Mouse (Mus musculus): ENCODE measurements around the gene Otos.

The Otos gene

GRCm38 (mm10) chr1:92648673-92649072 lies at the start of gene Otos:
Otos (minus strand) TSS chr1:92648841.
- peak; percentile 78 for DNase-seq (ENCODE audit: extremely low spot score, low spot score)

DNA sequence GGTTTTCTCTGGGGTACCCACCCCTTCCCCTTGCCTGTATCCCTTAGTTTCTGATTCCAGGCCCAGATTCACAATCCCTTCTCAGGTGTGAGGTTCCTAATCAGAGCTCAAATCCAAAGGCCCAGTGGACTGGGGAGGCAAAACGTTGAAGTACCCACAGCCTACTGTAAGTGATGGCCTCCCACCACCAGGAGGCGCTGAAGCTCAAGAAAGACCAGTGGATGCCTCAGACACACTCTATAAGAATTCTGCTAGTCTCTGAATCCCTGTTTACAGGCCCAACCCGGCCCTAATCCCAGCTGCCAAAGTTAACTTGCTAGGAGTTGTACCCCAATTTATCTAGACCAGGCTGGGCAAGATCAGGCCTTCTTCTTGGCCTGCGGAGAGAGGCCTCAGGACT lies 48.2 kb upstream of the Otos start:
- DNase-seq (ENCODE audit: extremely low spot score, low spot score) = peak; percentile 80

- no peak for DNase-seq (ENCODE audit: extremely low spot score, low spot score)
Measured at GRCm38 (mm10) chr1:92695751-92696150, 47.1 kb upstream of the Otos start.

DNA sequence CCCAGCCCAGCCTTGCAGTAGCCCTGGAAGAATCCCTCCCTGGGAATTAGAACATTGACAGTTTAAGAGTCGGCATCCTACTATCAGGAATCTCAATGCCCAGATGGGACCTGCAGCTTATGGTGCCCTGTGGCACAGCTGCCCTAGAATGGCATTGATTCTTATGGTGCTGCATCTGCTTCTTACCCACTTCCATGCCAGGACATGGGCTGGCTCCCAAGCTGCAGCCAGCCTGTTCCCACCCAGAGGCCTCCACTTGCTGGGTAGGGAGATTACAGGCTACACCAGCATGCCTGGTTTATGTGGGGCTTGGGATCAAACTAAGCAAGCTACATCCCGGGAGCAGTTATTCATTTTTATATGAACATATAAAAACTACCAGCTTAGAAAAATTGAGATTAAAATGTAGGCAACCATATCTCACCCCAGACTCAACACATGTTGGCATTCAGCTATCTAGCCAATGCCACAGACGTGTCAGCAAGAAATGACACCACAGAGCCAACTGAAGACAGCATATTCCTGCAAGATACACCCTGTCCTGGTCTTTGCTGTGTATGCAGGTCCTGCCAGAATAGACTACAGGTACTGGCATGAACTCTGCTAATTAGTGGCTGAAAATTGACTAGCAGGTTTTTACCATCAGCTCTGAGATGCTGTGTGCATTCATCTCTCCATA lies 42.7 kb upstream of the Otos start:
- no peak for DNase-seq (ENCODE audit: extremely low spot score, low spot score)

DNA sequence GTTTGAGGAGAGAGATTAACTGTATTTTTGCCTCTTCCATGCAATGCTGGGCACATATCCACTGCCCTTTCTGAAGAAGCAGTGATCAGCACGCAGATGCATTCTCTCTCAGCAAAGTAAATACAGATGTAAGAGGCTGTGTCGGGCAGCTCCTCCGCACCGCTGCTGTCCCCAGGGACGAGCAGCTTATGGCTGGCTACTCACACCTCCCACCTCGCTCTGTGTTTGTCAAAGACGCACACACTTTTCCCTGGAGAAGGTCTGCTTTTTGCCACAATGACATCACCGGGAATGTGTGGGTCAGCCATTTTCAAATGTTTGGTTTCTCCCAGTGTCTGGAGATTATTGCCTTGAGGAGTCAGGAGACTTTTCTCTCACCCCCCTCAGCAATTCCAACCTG lies 38.4 kb upstream of the Otos start:
- DNase-seq (ENCODE audit: extremely low spot score, low spot score) = no peak

DNA sequence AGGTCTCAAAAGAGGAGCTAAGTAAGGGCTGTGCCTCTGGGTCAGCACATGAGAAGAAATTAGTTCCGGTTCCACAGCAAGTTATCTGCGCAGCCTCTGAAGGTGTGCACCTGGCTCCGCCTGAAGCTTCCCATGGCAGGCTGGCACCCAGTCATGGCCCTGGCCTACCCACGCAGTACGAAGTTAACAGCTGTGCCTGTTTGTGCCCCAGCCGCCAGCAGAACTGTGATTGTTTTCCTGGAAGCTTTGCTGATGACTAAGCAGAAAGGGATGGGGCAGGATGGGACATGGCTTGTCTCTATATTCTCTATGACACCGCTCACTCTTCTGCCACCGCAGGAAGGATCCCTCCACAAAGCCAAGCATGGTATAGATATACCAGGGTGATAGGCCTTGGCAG lies 34.5 kb upstream of the Otos start:
- no peak for DNase-seq (ENCODE audit: extremely low spot score, low spot score)

DNA sequence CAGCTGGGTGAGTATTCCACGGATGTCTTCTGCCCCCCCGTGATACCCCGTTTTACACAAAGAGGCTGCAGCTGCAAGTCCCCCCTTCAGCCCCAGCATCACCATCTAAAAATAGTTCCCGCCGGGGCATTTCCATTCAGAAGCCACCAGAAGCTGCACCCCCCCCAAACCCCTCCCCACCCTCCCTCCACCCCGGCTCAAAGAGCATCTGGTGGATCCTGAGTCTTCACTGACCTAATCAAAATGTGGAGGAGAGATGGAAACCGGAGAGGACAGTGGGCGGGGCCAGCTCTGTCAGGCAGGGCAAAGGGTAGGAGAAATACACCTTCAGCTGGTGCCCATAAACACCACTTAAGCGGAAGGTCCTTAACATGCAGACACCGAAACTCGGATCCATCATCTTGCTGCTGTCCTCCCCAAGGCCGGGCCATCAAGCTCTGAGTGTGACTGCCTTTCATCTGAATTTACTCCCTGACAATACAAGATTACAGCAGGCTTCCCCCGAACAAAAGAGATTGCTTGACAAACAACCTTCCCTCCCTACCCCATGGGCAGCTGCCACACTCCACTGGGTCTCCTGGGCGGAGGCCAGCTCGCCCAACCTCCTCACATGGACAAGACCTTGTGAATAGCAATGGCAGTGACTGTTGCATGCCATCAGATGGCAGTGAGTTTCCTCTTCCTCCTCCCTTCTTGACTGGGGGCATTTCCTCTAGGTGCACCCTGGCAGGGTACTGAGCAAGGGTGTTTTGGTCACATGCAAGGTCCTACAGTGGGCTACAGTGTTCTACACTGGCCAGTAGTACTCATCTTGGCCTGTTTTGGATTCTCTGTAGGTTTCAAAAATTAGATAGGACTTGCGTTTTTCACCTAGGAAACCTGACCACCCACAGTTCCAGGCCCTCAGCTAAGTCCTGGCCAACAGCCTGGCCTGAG lies 32.3 kb upstream of the Otos start:
- DNase-seq (ENCODE audit: extremely low spot score, low spot score) = peak; percentile 42

DNA sequence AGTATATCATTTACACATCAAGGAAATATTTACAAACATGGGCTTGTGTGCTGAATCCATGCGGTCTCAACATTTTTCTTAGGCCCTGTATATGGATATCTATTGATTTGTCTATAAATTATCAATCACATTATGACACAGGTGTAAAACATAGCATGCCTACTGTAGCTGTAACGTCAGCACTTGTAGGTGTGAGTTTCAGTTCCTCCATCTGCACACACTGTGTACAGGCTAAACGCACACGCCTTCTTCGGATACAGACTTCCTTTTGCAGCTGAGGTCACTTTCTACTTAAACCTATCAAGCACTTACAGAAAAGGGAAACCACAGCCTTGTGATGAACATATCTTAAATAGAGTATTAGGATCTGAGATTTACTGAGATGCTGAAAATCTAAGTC lies 30.1 kb upstream of the Otos start:
- DNase-seq (ENCODE audit: extremely low spot score, low spot score) = no peak

- no peak for DNase-seq (ENCODE audit: extremely low spot score, low spot score)
Measured at GRCm38 (mm10) chr1:92676676-92676975, 28.0 kb upstream of the Otos start.

DNA sequence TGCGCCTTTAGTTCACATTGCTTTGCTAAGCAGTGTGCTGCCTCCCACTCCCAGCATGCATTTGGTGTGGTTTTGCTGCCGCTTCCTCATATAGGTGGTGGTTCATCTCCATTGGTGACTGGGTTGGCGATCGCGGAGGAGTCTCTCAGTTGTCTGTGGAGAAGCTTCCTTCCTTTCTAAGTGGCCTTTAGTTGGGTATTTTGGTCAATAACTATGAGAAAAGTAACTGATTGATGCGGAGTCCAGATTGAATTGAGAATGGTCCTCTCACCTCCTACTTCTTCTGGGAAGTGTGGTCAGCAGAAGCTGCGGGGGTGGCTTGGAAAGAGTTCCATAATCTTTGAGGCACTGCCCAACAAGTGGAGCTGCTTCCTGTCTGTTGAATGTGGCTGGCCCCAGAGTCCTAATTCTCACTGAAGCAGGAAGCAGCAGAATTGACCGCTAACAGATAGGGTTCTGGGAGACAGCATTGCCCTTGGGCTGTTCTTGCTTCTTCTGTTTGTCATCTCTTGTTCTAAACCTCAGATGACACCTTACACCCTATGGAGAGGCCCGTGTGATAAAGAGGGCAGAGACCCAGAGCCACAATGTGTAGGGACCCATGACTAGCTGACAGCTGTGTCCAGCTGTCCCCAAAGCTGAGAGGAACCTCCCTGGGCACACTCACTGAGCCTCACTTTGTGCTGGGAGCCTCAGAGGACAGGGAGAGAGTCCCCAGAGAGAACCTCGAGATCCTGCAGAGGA lies 27.5 kb upstream of the Otos start:
- DNase-seq (ENCODE audit: extremely low spot score, low spot score) = no peak

DNA sequence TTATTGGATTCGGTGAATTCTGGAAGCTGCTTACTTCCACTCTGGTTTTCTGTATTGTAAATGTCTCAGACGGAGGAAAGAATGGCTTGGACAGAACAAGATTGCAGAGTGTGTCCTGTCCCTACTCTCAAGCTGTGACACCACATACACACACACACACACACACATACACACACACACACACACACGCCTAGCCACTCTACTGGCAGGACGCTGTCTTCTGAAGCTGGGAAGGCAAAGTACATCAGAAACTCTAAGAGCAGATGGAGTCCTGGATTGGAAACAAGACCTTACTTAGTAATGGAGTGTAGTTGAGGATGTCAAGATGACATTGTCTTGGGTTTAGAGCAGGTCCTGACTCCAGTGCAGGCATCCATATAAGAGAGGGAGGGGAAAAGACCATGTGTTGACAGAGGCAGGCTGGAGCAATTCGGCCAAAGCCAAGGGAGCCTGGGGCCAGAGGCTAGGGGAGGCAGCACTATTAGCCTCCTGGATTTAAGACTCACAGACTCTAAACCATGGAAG lies 24.7 kb upstream of the Otos start:
- DNase-seq (ENCODE audit: extremely low spot score, low spot score) = no peak

GRCm38 (mm10) chr1:92671326-92671725 lies 22.7 kb upstream of the Otos start:
- DNase-seq (ENCODE audit: extremely low spot score, low spot score) = no peak

GRCm38 (mm10) chr1:92669430-92669829 lies 20.8 kb upstream of the Otos start:
- DNase-seq (ENCODE audit: extremely low spot score, low spot score) = no peak

DNA sequence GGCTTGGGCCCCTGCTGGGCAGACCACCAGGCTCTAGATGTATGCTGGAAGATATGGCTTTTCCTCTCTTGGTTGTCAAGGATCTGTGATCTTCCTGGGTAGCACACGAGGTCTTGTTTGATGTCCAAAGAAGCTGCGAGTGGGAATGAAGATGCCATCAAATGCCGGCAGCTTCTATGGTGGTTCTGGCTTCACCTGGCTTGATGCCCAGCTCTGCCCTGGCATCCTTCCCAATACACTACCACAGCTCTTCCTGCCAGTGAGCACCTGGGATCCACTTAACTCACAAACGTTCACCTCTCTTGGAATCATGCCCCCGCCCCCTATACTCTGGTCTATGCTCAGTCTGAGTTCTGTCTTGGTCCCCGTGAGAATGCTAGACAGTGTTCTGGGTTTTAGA lies 18.5 kb upstream of the Otos start:
- DNase-seq (ENCODE audit: extremely low spot score, low spot score) = no peak

GRCm38 (mm10) chr1:92659392-92659791 lies 10.8 kb upstream of the Otos start:
- DNase-seq (ENCODE audit: extremely low spot score, low spot score) = no peak

DNA sequence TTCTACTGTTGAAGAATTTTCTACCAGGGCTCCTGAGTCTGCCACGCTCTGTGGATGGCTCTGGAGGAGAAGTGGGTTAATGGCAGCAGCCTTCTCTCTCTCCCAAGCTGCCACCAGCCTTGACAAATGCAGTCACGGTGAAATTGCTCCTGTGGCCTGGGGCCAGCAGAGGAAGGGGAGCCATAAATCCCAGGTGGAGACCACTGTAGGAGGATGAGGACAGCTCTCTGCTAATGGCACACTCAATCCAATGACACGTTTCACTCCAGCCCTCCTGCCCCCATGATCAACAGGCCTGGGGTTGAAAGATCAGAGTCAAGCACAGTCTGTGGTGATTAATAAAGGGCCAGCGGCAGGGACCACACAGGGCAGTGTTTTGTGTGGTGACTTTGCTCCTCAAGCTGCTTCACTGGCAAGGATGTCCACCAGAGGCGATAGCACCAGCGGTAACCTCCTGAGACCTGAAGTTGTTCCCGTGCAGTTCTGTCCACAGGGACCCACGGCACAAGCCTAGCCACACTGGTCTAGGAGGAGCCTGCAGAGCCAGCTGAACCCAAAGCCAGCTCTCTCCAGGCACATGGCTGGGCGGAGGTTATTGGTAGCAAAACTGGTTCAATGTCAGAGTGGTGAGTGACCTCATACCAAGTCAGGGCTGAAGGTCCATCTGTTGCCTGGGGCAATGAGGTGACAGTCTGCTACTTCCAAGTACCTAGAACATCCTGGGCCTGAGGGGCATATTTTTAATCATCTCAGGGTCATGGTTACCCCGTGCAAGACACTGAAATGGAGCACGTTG lies 8.6 kb upstream of the Otos start:
- DNase-seq (ENCODE audit: extremely low spot score, low spot score) = no peak

DNA sequence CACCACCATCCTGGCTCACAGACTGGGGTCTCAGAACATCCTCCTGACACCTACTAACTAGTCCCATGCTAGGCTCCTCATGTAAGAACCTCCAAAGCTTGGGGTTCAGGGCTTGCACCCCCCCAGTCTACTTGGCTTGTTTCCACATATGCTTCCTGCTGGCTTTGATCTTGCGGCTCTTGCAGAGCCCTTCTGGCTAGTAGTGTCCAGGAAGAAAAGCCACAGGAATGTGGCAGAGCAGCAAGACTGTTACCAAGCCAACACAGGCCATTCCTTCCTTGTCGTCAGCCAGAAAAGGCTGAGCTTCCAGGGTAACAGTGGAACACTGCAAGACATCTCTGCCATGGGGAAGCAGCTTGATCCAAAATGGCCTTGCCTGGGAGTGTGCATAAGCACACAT lies 6.0 kb upstream of the Otos start:
- no peak for DNase-seq (ENCODE audit: extremely low spot score, low spot score)

DNA sequence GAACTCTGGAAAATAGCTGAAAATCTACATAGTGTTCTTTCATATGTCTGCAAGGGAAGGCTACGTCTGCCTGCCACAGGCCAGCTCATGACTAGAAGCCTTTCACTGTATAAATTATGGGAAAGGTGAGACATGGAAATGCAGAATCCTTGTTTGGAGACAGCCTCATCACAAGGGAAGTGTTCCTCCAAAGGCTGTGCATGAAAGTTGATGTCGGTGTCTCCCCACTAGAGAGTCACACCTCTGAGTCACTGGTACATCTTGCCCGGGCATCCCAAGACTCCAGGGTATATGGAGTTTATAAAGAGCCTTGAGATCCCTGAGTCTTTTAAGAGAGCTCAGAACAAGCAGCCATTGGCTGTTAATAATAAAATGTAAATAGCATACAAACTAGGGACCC lies 4.5 kb upstream of the Otos start:
- DNase-seq (ENCODE audit: extremely low spot score, low spot score) = no peak

DNA sequence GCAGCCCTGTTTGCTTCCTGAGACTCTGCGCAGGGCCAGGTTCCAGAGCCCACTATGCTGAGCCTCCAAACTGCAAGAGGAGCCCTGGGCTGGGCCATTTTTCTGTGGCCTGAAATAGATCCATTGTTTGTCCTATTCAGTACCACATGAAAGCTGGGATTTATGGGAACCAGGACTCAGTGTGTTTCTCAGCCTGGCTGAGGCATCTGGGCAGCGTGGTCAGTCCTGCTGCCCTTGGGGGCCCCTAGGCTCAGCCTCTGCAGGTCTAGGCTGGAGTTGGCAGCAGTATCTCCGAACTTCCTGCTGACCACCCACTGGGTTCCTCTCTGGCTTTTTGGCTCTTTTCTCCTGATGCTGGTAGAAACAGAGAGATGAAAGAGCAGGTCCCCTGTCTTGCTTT lies 2.8 kb upstream of the Otos start:
- no peak for DNase-seq (ENCODE audit: extremely low spot score, low spot score)

GRCm38 (mm10) chr1:92648197-92648596 lies 444 bp downstream of the Otos start:
- no peak for DNase-seq (ENCODE audit: extremely low spot score, low spot score)

- peak; percentile 88 for DNase-seq (ENCODE audit: extremely low spot score, low spot score)
Measured at GRCm38 (mm10) chr1:92647752-92648151, 889 bp downstream of the Otos start.
